Mouse (Mus musculus) hematopoietic stem cell, adult 5-6 weeks (primary cell): Measurements from ENCODE around the gene H2-Aa. TPM values are rescaled to one million over a fixed set of nuclear protein-coding genes. Genes with fewer than 3 reads are reported as not detected.

Experiments used
- ATAC-seq, 2 experiments: fragments of 125-278 bp in 1 of 2; replicated peaks in 1 of 2; 2 replicates each; pipeline ENCODE4 v1.8.0; 2016 to 2017; ENCODE audit warnings: inconsistent platforms in 2 of 2, mild to moderate bottlenecking in 2 of 2, moderate number of reproducible peaks in 2 of 2, low read depth in 1 of 2, moderate TSS enrichment in 1 of 2; ENCODE audit not compliant: low FRiP score in 2 of 2, poor library complexity in 2 of 2, severe bottlenecking in 2 of 2, insufficient read depth in 1 of 2, low TSS enrichment in 1 of 2
- total RNA-seq: library from RNA; stranded (forward); fragments of 172-1452, 232-1000 nt; gene quantifications from 2 replicates; pipeline ENCODE4 v1.2.3, GENCODE M21; 2017

H2-Aa gene
- total RNA-seq, 1 experiment from 2014 or later: 66.5 TPM

DNA sequence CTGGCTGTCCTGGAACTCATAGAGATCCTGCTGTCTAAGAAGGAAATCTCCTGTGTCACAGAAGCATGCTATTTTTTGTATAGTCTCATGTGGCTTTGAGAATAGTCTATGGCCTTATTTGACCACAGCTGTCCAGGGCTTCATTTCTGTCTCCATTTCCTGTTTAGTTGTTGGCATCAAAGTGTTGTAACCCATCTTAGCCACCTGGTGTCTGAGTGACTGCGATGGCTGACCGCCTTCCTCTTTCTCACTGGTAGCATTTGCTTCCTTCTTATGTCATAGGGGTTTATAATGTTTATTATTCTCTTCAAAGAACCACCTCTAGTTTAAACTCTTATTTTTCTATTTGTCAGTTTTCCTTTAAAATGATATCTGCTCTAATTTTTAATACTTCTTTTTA is 38.9 kb downstream of the H2-Aa start:
- peak in 1 of 2 experiments; percentile 63; a peak in 2 of 4 replicates for ATAC-seq

DNA sequence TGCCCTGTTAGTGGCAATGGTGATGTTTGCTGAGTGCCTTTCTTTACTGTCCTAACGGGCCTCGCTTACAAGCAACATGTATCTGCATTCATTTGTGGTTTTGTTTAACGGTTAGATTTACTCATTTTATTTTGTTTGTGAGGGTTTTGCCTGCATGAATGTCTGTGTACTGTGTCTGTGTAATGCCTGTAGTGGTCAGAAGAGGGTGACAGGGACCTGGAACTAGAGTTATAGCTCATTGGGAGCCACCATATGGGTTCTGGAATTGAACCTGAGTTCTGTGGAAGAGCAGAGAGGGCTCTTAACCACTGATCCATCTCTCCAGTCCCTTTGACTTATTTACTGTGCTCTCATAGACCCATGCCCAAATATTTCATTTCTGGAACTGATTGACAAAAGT is 40.6 kb downstream of the H2-Aa start:
- ATAC-seq: no peak

DNA sequence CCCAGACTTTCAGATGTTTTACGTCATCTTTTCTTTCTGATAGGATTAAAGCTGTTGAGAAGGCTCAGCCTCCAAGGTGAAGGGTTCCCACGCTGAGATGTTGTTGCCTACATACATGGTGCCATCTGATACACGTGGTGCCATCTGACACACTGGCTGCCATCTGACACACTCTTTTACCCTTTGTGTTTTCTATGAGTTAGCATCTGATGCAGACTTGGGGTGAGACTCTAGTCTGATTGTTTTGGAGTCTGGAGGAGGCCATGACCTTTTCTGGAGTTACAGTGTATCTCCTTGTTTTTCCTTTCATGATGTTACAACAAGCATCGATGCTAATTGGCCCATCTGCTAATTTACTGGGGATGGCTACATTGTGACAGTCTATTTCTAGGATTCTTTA is 43.0 kb downstream of the H2-Aa start:
- ATAC-seq: no peak

DNA sequence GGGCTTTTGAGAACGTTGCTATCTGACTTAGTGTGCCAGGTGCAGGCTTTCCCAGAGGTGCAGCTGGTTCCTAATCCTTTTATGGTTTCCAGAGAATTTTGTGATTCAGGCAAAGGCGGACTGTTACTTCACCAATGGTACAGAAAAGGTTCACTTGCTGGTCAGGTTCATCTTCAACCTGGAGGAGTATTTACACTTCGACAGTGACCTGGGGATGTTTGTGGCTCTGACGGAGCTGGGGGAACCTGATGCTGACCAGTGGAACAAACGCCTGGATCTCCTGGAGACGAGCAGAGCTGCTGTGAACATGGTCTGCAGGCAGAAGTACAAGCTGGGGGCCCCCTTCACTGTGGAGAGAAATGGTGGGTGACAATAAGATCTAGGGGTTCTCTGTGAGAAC is 46.7 kb downstream of the H2-Aa start:
- ATAC-seq: no peak

DNA sequence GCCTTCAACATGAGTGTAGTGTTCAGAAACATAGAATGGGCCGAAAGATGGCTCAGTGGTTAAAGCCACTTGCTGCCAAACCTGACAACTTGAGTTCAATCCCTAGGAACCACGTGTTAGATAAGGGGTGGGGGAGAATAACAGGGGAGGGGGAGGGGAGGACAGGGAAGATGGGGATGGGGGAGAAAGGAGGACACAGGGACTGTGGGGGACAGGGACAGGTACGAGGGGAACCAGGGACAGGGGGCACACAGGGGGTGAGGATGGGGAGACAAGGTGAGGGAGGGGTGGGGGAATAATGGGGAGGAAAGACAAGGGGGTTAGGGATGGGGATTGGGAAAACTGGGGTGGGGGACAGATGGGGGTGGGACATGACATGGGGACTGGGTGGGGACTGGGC is 47.3 kb downstream of the H2-Aa start:
- ATAC-seq: no peak

DNA sequence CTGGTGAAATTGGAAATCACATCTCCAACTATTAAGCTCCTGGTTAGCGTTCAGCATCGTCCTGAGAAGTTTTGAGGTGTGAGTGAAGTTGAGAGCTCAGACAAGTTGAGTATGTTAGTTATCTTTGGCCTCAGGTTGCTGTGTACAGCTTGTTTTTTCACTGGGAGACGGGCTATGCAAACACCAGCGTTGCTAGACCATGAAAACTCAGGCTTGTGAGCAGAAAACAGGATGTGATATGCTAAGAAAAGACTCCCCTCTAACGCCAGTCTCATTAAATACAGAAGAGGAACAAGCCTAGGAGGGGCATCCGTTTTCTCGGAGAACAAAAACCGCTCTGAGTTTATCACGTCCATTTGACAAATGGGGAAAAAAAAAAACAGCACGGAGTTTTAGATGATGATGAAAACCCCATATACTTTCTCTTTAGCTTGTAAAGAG is 48.0 kb downstream of the H2-Aa start:
- ATAC-seq: peak; percentile 57 to 84

DNA sequence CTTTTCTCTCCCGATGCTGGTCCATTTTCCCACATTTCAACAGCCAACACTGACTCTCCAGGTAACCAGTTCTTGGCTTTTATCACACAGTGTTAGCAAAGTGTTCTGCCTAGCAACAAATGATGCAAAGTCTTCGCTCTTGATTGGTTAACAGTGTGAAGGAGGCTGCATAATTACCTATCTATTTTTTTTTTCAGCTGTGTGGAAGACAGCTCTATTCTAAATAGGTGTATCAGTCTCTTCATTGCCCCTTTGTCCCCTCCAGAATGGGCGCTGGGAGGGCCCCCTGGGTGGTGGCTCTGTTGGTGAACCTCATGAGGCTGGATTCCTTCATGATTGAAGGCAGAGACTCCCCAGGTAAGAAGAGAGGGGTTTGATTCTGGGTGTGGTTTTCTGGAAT is 48.9 kb downstream of the H2-Aa start, which contains the start of gene H2-Ob:
Gene H2-Ob, plus strand, starts transcription at position 198 of the 400 bp plus-strand sequence.
- peak; percentile 30 to 44; a peak in 1 of 4 replicates for ATAC-seq

DNA sequence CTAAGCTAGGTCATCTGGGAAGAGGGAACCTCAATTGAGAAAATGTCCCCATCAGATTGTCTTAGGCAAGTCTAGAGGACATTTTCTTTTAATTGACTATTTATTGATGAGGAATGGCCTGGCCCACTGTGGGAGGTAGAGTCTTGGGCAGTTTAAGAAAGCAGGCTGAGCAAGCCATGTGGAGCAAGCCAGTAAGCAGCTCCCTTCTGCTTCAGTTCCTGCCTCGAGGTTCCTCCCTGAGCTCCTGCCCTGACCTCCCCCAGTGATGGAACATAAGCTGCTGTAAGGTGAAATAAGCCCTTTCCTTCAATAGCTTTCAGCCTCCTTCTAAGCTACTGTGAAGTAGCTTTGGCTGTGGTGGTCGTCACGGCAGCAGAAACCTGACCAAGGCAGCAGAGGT is 49.9 kb downstream of the H2-Aa start:
- ATAC-seq: no peak

DNA sequence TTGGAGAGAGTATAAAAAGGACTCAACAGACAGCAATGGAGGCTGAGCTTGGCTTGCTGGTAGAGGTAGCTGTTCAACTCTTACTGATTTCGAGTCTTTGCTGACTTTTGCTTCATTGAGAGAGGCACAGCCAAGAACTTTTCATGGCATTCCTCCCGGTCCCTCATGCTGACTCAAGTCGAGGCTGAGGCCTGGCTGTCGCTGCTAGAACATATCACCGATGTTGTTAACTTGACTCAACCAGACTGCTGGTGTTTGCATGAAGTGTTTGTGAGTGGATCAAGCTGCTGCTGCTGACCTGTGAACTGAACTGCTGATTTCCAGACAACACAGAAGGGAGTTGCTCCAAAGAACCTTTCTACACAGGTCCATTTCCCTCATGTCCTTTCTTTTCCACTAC is 50.9 kb downstream of the H2-Aa start:
- no peak for ATAC-seq

DNA sequence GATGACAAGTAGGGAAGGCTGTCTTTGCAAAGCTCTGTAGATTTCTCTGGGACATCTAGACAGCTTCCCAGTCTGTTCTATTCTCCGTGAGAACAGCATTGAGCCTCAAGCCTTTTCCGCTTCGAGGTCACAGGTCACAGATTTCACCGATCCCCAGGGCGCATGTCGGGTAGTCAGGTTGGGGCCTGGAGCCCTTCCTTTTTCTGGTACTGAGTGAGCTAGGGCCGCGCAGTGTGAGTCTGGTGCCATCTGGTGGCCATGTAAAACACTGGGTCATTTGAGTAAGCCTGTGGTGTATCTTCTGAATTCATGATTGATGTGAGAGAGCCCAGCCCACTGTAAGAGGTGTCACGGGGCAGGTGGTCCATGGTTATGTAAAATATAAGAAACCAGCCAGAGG is 52.7 kb downstream of the H2-Aa start:
- peak; percentile 89 to 91 for ATAC-seq

Other genes with a start within 250 kb of the H2-Aa start
- 2.4 and 2.9 TPM in 2 replicates for gene Col11a2, start 248.4 kb downstream of the H2-Aa start, total RNA-seq
- 9.2 and 16.9 TPM in 2 replicates for gene H2-Oa, start 195.5 kb downstream of the H2-Aa start, total RNA-seq
- gene H2-DMa, start 168.3 kb downstream of the H2-Aa start, total RNA-seq: 88.1 and 135 TPM in 2 replicates
- 348 and 418 TPM in 2 replicates for gene Brd2, start 165.2 kb downstream of the H2-Aa start, total RNA-seq
- gene H2-DMb2, start 144.5 kb downstream of the H2-Aa start, total RNA-seq: 4.6 and 6.4 TPM in 2 replicates
- 51.5 and 55.9 TPM in 2 replicates for gene H2-DMb1, start 134.8 kb downstream of the H2-Aa start, total RNA-seq
- 130 and 164 TPM in 2 replicates for gene Tap1, start 100.3 kb downstream of the H2-Aa start, total RNA-seq
- gene Psmb9, start 100.1 kb downstream of the H2-Aa start, total RNA-seq: 124 and 169 TPM in 2 replicates
- gene Psmb8, start 90.1 kb downstream of the H2-Aa start, total RNA-seq: 392 and 482 TPM in 2 replicates
- 113 and 116 TPM in 2 replicates for gene Tap2, start 84.3 kb downstream of the H2-Aa start, total RNA-seq
- 60.2 and 91.1 TPM in 2 replicates for gene H2-Ob, start 48.9 kb downstream of the H2-Aa start, total RNA-seq
- gene H2-Ab1, start 30.1 kb downstream of the H2-Aa start, total RNA-seq: 155 and 159 TPM in 2 replicates
- gene H2-Eb1, start 18.0 kb upstream of the H2-Aa start, total RNA-seq: 64.4 and 73.0 TPM in 2 replicates
- 0.06 TPM in 1 of 2 replicates, not detected in the other for gene H2-Eb2, start 37.8 kb upstream of the H2-Aa start, total RNA-seq
- gene Btnl2, start 67.0 kb upstream of the H2-Aa start, total RNA-seq: not detected in 2 replicates
- not detected in 2 replicates for gene Btnl1, start 89.3 kb upstream of the H2-Aa start, total RNA-seq
- gene BC051142, start 111.0 kb upstream of the H2-Aa start, total RNA-seq: 1.2 and 8.6 TPM in 2 replicates
- not detected in 2 replicates for gene Btnl4, start 189.5 kb upstream of the H2-Aa start, total RNA-seq
- gene Btnl6, start 229.5 kb upstream of the H2-Aa start, total RNA-seq: not detected in 2 replicates